Mouse (Mus musculus): ENCODE results near the gene Hus1b.

DNA sequence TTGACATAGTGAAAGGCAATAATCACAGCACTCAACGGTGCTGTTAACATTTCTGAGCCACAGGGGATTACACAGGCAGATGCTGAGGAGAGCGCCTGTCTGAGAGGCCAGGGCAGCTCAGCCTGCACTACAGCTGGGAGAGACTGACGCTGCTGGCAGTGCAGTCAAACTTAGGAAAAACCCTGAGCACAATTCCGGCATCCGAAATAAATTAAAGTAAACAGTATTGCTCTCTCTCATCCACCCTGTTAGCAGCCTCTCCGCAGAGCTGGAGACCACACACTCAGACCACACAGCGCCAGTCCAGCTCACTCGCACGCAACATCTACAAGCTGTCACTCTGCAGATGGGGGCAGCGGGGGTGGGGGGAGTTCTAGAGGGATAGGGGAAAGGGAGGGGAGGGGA, 18.9 kb upstream of the Hus1b start:
- TF ChIP-seq POLR2A (IDR thresholded peaks at IDR 0.05; ENCODE audit: low read depth, low read length), result no peak
- no peak for TF ChIP-seq CTCF (conservative IDR thresholded peaks at IDR 0.05; ENCODE audit: insufficient read depth, insufficient read length, low read depth, low read length)

All from kidney, adult 2 months (tissue).